Mouse (Mus musculus) hindlimb bud, embryonic 11.5 days (tissue): ENCODE results near the gene Cldn17.

Source experiments
- DNase-seq: peaks from one replicate; pipeline ENCODE4 v3.0.0-alpha.2; 2012; ENCODE audit warnings: low read depth, low spot score; ENCODE audit errors: extremely low spot score

The Cldn17 gene

GRCm38 (mm10) chr16:88506878-88507277 lies at the start of gene Cldn17:
Cldn17 (minus strand) TSS chr16:88506978.
- no peak for DNase-seq

DNA sequence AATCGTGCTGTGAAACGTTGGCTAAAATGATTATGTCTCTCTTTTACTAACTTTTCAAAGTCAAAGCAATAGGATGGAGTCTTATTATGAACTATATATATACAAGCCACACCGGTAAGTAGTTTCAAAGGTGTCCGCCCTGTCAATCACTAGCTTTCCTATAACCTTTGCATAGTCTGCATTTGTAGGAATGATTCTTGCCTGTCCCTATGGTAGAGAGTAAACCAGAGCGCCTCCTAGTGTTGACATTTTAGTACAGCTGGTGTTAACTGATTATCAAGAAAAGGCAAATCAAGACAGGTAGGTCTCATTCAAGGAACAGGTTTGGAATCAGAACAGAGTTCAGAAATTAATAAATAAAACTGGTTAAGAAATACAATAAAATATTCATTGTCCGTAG lies 35.7 kb upstream of the Cldn17 start:
- DNase-seq: peak; percentile 28

GRCm38 (mm10) chr16:88539841-88540487 lies 33.2 kb upstream of the Cldn17 start:
- no peak for DNase-seq

GRCm38 (mm10) chr16:88511348-88511747 lies 4.6 kb upstream of the Cldn17 start:
- DNase-seq: no peak

DNA sequence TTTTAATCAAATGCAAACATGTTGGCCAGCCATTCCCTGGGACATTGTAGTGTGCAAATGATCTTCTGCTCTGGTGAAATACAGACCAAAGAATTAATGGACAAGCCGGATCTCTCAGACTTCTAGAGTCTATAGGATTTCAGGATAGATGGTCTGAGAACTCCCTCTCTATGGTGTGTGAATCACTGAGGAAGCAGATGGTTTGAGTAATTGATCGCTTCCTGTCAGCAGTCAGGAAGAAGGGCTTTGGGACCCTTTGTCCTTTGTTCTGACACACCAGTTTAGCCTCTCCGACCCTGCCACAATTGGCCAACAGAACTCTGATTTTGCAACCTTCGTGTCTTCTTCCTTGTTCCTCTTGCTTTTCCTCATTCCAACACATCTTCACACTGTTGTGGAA lies 1.4 kb upstream of the Cldn17 start:
- no peak for DNase-seq

DNA sequence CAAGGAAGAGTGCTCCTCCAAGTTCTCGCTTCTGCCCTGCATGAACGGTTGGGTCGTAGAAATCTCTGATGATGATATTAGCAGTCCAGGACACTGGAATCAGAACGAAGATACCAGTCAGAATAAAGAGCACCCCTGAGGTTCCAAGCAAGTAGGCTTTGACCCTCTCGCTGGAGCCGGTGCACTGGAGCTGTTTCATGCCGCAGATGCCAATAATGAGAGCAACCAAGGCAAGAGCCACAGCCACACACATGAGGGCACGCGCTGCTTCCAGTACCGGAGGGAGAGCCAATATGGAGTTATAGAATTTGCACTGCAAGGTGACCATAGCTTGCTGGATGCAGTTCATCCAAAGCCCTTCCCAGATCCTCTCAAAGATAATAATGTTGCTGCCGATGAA lies 440 bp downstream of the Cldn17 start:
- DNase-seq: no peak

GRCm38 (mm10) chr16:88488096-88488495 lies 18.7 kb downstream of the Cldn17 start:
- DNase-seq: no peak

DNA sequence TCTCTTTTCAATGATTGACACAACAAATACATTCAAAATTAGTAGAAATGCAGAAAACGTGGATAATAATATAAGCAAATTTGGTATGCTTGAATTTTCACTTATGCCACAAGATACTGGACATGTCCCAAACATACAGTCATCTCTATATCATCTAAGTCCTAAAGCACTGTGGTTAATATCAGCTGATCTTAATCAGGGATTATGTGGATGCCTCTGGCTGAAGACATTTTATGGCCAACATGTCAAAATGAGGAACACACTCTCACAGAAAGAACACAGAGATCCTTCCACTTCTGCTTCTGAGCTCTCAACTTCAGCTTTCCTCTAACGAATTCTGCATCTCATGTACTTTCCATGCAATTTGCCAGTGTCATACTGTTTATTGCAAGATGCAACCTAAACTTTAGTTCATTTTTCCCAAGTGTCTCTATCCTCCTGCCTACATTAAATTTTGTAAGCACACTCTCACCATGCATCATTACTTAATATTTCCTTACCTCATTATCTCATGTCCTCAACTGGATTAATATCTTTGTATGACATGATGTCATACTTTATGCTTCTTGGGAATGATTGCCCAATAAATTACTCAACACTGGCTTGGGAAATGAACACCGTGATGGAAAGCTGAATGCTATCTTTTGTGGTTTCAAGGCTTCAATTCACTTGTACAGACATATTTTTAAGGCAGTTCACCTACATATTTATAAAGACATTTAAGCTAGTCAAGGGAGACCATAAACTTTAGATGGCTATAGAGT lies 26.6 kb downstream of the Cldn17 start:
- DNase-seq: no peak

DNA sequence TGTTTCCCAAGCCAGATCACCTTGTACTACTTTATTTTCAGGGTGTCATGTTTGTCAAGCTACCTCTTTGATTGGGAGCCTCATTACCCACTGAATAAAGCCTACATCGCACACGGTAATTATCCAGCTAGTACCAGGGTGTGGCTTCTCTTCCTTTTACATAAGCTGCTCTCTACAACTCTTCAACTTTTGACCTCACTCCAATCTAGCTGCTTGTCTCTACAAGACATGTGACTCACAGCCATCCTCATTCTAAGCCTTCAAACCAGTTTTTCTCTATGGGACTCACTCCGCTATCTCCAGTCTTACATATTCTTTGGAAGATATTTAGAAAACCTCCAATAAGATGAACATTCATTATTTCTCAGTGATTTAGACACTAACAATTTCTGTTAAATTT lies 43.5 kb downstream of the Cldn17 start:
- no peak for DNase-seq
